Mouse (Mus musculus) frontal cortex, postnatal 10 days (tissue): ENCODE data around the gene Tnrc6c.

Source experiments
- DNase-seq, 2 experiments: peaks; one replicate each; pipeline ENCODE4 v3.0.0; 2022; ENCODE audit warnings: low spot score in 2 of 2, mixed read lengths in 1 of 2

Gene Tnrc6c

DNA sequence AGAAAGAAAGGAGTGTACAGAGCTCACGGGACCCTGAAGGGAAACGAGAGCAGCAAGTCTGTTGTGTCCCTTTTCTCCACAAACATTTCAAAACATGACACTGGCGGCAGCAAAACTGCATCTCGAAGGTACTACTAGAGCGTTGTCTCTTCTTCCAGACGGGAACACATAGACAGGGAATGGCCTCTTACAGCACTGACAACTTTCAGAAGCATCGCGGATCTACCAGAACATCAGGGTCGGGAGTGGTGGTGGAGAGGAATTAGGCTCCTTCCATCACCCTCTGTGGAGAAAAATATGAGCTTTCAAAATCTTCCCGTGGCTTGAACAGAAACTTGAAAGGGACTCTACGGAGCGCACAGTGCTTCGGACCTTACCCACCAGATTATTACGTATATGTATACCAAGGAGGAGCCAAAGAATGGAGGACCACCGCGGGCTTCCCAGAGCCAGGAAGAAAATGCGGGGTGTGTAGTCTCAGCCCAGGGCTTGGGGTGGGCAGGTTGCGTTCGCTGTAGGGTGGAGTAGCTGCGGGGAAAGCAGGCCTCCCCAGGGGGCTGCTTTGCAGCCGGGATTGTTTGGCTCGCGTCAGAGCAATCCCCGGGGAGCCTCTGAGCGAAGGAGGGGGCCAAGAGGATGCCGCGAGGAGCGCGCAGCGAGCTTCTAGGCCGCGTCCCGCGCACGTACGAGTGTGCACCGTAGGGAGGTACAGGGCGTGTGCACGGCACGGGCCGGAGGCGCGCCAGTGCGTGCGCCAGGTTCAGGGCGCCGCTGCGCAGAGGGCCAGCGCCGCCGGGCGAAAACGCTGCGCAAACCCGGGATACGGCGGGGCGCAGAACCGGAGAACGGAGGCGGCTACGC lies at the start of gene Tnrc6c:
Tnrc6c (plus strand) TSS at position 799 of the 861 bp plus-strand sequence.
- DNase-seq: peak; percentile 82

DNA sequence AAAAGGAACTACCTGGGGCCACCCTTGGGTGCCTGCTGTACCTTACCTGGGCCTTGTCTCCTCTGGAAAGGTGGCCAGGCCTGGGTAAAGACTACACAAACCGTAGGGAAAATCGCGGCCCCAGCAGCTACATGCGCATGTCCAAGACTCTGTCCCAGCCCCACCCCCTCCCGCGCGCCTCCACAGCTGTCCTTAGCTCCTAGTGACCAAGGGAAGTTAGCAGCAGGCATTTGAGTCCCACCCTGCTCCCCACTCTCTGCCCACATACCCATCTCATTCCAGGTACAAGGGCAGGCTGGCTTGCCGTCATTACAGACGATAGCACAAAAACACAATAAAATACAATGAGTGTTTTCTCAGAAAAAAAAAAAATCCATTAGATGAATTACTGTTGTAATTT lies 48.0 kb upstream of the Tnrc6c start:
- no peak for DNase-seq

DNA sequence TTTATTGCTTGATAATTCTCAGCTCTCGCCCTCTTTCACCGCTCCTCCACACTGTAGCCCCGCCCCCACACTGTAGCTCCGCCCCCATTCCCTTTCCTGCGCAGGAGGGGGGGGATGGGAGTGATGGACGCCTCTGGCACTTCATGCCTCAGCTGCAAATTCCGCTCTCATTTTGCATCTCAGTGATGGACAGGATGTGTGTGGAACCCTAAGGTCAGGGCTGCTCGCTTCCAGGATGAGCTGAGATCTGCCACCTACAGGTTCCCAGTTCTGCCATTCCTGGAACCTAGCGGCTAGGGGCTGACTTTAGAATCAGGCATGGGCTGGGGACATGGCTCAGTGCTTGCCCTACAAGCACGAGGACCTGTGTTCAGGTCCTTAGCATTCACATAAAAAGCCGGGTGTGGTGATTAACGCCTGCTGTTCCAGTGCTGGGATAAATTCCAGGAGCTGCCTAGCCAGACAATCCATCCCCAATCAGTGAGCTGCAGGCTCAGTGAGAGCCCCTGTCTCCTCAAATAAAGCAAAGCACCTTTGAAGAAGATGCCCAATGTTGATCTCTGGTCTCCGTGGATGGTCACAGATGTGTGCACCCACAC lies 47.4 kb upstream of the Tnrc6c start:
- no peak for DNase-seq

DNA sequence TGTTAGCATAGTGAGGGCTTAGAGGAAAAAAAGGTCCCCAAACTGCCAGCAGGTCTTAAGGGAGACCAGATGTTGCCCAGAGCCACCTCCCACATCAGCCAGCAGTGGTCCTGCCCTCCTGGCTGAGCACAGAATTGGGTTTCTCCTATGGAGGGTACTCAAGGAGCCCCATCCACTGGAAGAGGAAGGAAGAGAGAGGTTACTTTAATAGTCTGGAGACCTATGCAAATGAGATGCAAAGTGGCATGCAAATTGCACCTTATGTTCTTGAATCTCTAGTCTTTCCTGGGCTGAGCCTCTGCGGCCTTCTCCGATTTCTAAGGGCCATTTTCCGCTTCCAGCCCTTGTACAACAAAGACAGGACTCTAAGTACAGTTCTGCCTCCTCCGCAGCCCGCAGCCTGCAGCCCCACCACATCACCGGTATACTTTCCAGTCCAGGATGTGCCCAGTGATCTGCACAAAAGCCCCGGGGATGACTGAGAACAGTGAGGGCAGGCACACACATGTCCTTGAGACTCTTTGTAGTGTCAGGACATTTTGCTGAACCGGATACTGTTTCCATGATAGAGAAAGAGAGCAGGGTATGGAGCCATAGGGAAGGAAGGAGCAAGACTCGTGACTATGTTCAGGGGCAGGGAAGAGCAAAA lies 45.8 kb upstream of the Tnrc6c start:
- DNase-seq: no peak

GRCm38 (mm10) chr11:117608976-117609375 lies 45.1 kb upstream of the Tnrc6c start:
- no peak for DNase-seq

GRCm38 (mm10) chr11:117610589-117610988 lies 43.5 kb upstream of the Tnrc6c start:
- no peak for DNase-seq

DNA sequence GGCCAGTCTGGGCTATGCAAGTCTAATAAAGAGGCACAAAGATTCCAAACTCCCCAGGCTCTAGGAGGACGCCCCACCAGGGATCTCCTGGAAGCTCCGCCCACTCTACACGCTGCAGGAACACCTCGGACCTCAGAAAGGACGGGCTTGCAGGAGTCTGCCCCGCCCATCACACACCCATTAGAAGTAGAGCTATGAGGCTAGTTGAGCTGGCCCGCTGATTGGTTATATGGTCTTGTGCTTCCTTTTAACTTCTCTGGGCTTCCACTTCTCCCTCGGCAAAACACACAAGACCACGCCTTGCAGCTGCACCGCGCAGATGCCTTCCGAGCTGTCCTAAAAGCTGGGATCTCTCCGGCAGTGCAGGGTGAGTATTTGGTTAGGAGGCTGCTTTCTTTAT lies 43.0 kb upstream of the Tnrc6c start:
- DNase-seq: no peak

DNA sequence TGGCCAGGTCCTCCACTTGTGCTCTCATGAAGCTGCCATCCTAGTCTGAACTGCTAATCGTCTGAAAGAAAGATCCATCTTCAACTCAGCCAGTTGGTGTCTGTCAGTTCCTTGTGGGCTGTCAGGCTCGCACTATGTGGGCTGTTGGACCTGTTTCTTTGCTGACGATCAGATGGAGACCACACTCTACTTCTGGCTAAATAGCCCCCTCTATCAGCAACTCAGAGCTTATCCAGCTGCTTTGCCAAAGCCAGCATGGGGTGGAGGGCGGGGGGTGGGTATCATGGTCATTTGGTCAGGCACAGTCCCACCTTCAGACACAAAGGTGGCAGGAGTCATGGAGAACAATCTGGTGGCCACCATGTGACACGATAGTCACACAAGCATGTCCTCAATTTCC lies 42.2 kb upstream of the Tnrc6c start:
- no peak for DNase-seq

DNA sequence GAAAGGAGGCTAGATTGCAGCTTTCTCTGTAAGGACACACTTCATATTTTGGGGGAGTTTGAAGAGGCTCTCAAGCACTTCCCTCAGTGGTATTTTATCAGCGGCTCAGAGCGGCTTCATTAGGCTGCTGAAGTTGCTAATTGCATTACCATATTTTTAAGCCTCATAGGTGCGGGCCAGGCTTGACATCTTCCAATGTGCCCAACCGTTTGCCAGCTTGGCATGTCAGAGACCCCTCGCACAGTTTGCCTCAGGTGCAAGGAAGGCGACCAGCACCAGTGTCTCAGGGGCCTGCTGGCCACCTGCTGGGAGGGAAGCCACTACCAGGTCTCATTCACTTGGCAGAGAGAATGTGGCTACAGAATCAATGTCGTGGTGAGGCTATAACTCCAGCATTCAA lies 41.2 kb upstream of the Tnrc6c start:
- DNase-seq: no peak

GRCm38 (mm10) chr11:117617368-117617908 lies 36.7 kb upstream of the Tnrc6c start:
- DNase-seq: no peak

DNA sequence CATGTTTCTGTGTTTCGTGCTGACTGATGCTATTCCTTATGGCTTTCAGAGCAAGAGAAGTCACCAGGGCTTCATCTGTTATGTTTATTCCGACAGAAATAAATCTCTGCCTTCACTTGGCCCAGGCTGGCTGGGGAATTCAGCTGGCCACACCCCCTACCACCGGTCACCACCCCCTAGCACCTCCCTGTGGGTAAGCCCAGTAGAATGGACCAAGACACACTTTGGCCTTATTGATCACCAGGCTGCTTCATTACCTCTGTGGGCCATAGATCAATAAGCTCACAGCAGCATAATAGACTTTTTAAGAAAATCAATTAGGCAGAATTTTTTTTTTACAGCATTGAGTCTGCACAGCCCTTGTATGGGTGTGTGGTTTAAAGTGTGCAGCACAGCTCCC lies 35.9 kb upstream of the Tnrc6c start:
- DNase-seq: no peak

GRCm38 (mm10) chr11:117618774-117619173 lies 35.3 kb upstream of the Tnrc6c start:
- DNase-seq: no peak

GRCm38 (mm10) chr11:117619581-117619980 lies 34.5 kb upstream of the Tnrc6c start:
- no peak for DNase-seq

DNA sequence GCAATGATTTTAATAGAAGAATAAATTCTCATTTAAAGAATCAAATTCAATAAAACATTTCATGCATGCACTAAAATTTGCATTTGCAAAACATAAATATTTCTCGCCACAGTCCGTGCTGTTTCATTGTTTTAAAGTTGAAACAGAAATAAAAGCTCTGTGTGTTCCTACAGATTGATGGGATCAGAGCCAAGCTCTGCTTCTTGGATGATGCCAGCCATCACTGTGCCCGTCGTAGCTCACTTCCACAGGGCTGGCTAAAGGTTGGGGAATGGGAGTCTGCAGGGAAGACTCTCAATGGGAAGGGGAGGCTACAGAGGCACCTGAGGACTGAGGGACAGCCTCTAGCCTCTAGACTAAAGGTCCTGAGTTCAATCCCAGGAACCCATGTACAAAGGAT lies 28.9 kb upstream of the Tnrc6c start:
- DNase-seq: no peak

DNA sequence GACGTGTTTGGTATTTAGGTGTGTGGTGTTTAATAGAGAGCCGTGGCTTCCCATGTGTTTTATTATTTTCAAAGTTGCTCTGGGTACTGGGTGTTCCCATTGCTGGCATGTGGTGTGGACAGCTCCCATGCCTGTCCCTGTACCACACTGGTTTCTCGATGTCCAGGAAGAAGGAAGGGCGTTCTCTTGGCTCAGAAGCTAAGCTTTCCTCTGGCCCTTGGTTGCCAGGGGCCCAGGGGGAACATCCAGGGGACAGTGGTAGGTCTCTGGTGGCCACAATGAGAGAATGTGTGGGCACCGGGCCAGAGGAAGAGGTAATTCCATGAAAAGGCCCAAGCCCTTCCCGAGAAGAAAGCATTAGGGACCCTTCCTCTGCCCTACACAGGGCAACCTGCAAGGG lies 27.5 kb upstream of the Tnrc6c start:
- no peak for DNase-seq

DNA sequence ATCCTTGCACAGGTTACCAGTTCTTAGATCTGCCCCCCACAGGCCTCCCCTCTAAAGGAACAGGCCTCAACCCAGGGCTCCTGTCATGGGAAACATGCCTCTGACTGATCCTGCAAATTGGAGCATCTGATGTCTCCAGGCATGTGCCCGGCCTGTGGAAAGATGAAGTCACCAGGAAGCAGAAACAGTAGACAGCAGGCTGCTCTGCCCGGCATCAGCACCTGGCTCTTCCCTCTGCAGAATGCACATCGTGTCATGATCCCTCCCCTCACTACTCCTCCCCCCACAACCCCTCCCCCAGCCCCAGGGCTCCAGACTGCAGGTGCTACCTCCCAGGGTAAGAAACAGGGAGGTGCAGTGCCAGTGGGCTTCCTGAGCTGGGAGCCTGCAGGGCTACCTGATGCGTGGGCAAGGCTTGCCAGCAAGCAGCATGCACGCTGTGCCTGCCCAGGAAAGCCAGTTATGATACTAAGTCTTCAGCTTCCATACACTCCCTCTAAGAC lies 27.0 kb upstream of the Tnrc6c start:
- no peak for DNase-seq

DNA sequence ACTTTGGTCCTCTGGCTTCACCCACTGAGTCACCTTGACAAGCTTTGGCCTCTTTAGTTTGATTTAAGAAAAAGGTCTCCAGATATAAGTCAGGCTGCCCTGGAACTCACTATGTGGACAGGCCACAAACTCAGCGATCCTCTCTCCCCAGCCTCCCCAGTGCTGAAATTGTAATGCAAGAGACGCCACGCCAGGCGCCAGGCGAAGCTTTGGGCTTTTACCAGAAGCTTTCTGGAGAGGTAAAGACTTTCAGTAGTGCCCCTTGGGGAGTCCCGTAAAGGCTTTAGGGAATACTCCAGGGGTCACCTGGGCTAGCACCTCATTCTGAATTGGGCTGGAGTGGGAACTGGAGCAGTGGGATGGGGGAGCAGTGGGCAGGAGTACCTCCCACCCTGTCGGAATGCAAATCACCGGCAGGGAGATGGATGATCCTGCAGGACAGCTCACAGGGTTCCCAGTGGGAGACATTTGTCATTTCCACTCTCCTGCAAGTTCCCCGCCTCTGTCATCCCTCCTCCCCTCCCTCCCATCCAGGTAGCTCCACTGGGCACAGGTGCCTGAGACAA lies 26.3 kb upstream of the Tnrc6c start:
- DNase-seq: no peak

- peak; percentile 56 to 59 for DNase-seq
Observed at GRCm38 (mm10) chr11:117628312-117628779, 25.7 kb upstream of the Tnrc6c start.

DNA sequence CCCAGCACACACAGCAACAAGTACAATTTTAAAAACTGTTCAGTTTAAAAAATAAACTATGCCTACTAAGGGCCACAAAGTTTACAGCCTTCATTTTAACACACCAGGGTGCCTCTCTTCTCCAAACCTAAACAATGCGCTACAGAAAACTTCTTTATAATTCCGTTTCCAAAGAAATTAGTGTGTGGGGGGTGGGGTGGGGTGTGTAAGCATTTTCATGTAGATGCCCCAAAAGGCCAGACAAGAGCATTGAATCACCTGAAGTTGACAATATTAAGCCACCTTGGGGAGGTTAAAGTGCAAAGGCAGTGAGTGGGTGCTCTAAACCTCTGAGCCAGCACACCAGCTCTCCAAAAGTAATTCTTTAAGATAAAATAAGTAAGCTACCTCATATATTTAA lies 24.2 kb upstream of the Tnrc6c start:
- DNase-seq: no peak

DNA sequence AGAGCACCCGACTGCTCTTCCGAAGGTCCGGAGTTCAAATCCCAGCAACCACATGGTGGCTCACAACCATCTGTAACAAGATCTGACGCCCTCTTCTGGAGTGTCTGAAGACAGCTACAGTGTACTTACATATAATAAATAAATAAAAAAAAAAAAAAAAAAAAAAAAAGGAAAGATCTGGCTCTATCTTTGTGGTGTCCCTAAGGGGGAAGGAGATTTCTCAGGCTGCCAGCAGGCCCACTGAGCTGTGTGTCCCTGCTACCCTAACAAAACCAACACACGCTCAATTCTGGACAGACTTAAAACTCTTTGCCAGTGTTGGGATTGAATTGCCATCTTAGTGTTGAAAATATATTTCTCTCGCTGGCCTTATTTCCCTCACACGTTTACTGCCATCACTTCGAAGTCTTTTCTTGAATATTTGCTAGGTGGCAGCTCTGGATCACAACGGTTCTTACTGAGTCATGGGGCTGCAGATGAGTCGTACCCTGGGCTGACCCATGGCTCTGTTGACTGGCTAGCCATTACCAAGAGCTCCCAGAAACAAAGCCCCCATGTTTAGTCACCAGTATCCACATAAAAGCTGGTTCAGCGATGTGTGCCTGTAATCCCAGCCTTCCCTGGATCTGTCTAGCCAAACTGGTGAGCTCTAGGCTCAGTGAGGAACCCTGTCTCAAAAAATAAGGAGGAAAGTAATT lies 23.1 kb upstream of the Tnrc6c start:
- no peak for DNase-seq

DNA sequence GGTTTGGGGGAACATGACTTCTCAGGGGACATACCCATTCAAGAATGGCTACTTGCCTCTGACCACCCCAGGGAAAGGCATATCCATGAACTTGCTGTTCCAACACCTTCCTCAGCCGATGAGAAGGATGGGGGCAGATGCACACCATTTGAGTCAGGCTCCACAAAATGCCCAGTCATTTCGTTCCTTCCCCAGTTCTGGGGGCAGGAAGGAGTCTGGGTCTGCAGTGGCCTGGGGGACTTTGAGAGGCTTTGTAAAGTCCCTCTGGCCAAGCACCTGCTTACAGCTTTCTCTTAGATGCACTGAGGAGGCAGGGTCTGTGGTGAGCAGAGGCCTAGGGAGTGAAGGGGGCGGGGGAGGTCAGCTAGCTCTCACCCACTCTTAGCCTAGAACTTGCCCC lies 20.8 kb upstream of the Tnrc6c start:
- DNase-seq: no peak
